Mouse (Mus musculus): ENCODE measurements at regions not wholly inside any gene's neighbourhood (a gene's known extent, or its start where the extent isn't known, plus 50 kb on each side); places are given as distances from the start of the nearest gene placed in this dataset.

GRCm38 (mm10) chr12:10658826-10659225 lies 268.3 kb downstream of the Rdh14 start:
- Histone ChIP-seq H3K27me3 (ENCODE audit: control insufficient read depth, insufficient read depth, low read length) (no peaks in the 10 kb centered on the region), H3K36me3 (ENCODE audit: control insufficient read depth, insufficient read depth, low read length) (no peaks in the 10 kb centered on the region), H3K4me3 (ENCODE audit: extremely low read depth, insufficient read depth, insufficient read length) (no peak overlapping the region), H3K4me1 (ENCODE audit: control insufficient read depth, insufficient read depth, insufficient read length) (no peaks in the 10 kb centered on the region), H3K27ac (ENCODE audit: insufficient read depth, low read length) (no peak overlapping the region)
- TF ChIP-seq POLR2A (IDR thresholded peaks at IDR 0.05; ENCODE audit: low read depth, low read length) = no peak
- TF ChIP-seq CTCF (IDR thresholded peaks at IDR 0.05; ENCODE audit: extremely low read depth, insufficient read depth, insufficient read length, insufficient replicate concordance) = no peak
- WGBS = 57% methylated on average over 2 of the region's 2 CpGs
- DNase-seq (ENCODE audit: low read depth in 1 of 2, low spot score in 2 of 2) = no peak

- TF ChIP-seq CTCF (IDR thresholded peaks at IDR 0.05; ENCODE audit: extremely low read depth, insufficient read depth, insufficient read length, insufficient replicate concordance) (no peak), POLR2A (IDR thresholded peaks at IDR 0.05; ENCODE audit: low read depth, low read length) (no peak)
- Histone ChIP-seq H3K27ac (ENCODE audit: insufficient read depth, low read length) (no peak overlapping the region), H3K27me3 (ENCODE audit: control insufficient read depth, insufficient read depth, low read length) (no peaks in the 10 kb centered on the region), H3K4me3 (ENCODE audit: extremely low read depth, insufficient read depth, insufficient read length) (no peak overlapping the region), H3K36me3 (ENCODE audit: control insufficient read depth, insufficient read depth, low read length) (no peaks in the 10 kb centered on the region), H3K4me1 (ENCODE audit: control insufficient read depth, insufficient read depth, insufficient read length) (no peaks in the 10 kb centered on the region)
- 88% methylated on average over 4 of the region's 4 CpGs for WGBS
- no peak for DNase-seq (ENCODE audit: low read depth in 1 of 2, low spot score in 2 of 2)
Measured at GRCm38 (mm10) chr12:10686747-10687146, 296.2 kb downstream of the Rdh14 start.
